Mouse (Mus musculus) midbrain, embryonic 16.5 days (tissue): Measurements from ENCODE around the gene Opa3. TPM values are rescaled to one million over a fixed set of nuclear protein-coding genes. Genes with fewer than 3 reads are reported as not detected.

Experiments
- ATAC-seq: fragments of 200-750 bp; cut with Nextera tagmentation; 2 replicates; pipeline ENCODE4 v1.8.0; 2017; ENCODE audit warnings: moderate TSS enrichment
- H3K27ac ChIP-seq: fragments of 300-500 bp; sonication (generic); 2 replicates; pipeline ENCODE4 v1.5.1; 2014; ENCODE audit warnings: mild to moderate bottlenecking, low read length, mixed read lengths
- H3K27me3 ChIP-seq: fragments of 300-500 bp; sonication (generic); 2 replicates; pipeline ENCODE4 v1.6.1; 2014; ENCODE audit warnings: low read depth, low read length, mixed read lengths; ENCODE audit not compliant: control insufficient read depth, insufficient read depth
- H3K36me3 ChIP-seq: fragments of 300-500 bp; sonication (generic); 2 replicates; pipeline ENCODE4 v1.6.1; 2014; ENCODE audit warnings: mild to moderate bottlenecking, low read length, moderate library complexity, mixed read lengths; ENCODE audit not compliant: control insufficient read depth, insufficient read depth
- H3K4me1 ChIP-seq: fragments of 300-500 bp; sonication (generic); 2 replicates; pipeline ENCODE4 v1.6.1; 2014; ENCODE audit warnings: mild to moderate bottlenecking, low read length, mixed read lengths; ENCODE audit not compliant: control insufficient read depth, insufficient read depth
- H3K4me2 ChIP-seq: fragments of 300-500 bp; sonication (generic); 2 replicates; pipeline ENCODE4 v1.6.1; 2014; ENCODE audit warnings: mild to moderate bottlenecking, low read length, mixed read lengths
- H3K4me3 ChIP-seq: fragments of 300-500 bp; sonication (generic); 2 replicates; pipeline ENCODE4 v1.5.1; 2014; ENCODE audit warnings: low read depth, mild to moderate bottlenecking, low read length, moderate library complexity, mixed read lengths
- H3K9ac ChIP-seq: fragments of 300-500 bp; sonication (generic); 2 replicates; pipeline ENCODE4 v1.6.1; 2014; ENCODE audit warnings: low read depth, low read length, mixed read lengths
- H3K9me3 ChIP-seq: fragments of 300-500 bp; sonication (generic); replicated peaks from 2 replicates; pipeline ENCODE4 v1.6.1; 2014; ENCODE audit warnings: mild to moderate bottlenecking, low read length, mixed read lengths; ENCODE audit not compliant: control insufficient read depth, poor library complexity, severe bottlenecking
- WGBS: fragments of 180-500 bp; shearing (Covaris S2); extraction: QIAGEN DNeasy Blood & Tissue Kit; methylation state at CpG from one replicate; pipeline ENCODE4 v1.1.7; 2014; 5-methylcytosine and 5-hydroxymethylcytosine counted together
- microRNA counts: library from miRNA; unstranded; fragments of <30 nt; microRNA quantifications from one replicate; lab custom pipeline; 2016
- microRNA-seq: library from miRNA; unstranded; fragments of <30 nt; microRNA quantifications from one replicate; pipeline ENCODE4, GENCODE M21; 2017
- polyA plus RNA-seq: library from polyadenylated mRNA; unstranded; fragments of >200 nt; fragmentation: Nextera tagmentation; extraction: Ambion mirVana; gene quantifications from 2 replicates; pipeline ENCODE4 v1.2.1, GENCODE M21; 2015

The Opa3 gene
- polyA plus RNA-seq, 1 experiment from 2014 or later = 36.5 TPM

- H3K4me1 ChIP-seq = peaks cover 26% of the 10 kb centered on the region
- ATAC-seq = no peak
Measured at GRCm38 (mm10) chr7:19302264-19303045, 74.3 kb downstream of the Opa3 start.

GRCm38 (mm10) chr7:19303046-19303305 lies 74.8 kb downstream of the Opa3 start:
- Histone ChIP-seq H3K27me3 (peaks cover 36% of the 10 kb centered on the region), H3K4me2 (no peak overlapping the region), H3K4me1 (peaks cover 30% of the 10 kb centered on the region), H3K36me3 (no peaks in the 10 kb centered on the region), H3K9me3 (no peaks in the 10 kb centered on the region), H3K27ac (no peak overlapping the region), H3K4me3 (no peak overlapping the region), H3K9ac (no peak overlapping the region)
- ATAC-seq = no peak
- WGBS = 70% methylated on average over 12 of the region's 12 CpGs

More at GRCm38 (mm10) chr7:19302264-19303045, 74.3 kb downstream of the Opa3 start:
- Histone ChIP-seq H3K27ac (no peak overlapping the region), H3K4me3 (peak overlapping the region; percentile 37), H3K4me2 (peak overlapping the region; percentile 56), H3K36me3 (no peaks in the 10 kb centered on the region), H3K9ac (peak overlapping the region; percentile 52; the same call in 1 of the 2 replicates), H3K9me3 (no peaks in the 10 kb centered on the region), H3K27me3 (peaks cover 36% of the 10 kb centered on the region)
- WGBS = 49% methylated on average over 13 of the region's 13 CpGs

- ATAC-seq = no peak
- Histone ChIP-seq H3K4me3 (0 out of 2 replicates have a peak overlapping the region, but pooled peaks have one; percentile 3), H3K4me2 (peak overlapping the region; percentile 7; the same call in 1 of the 2 replicates), H3K9ac (no peak overlapping the region), H3K27ac (no peak overlapping the region), H3K36me3 (no peaks in the 10 kb centered on the region), H3K9me3 (no peaks in the 10 kb centered on the region), H3K4me1 (peaks cover 32% of the 10 kb centered on the region), H3K27me3 (peaks cover 36% of the 10 kb centered on the region)
- 0% methylated on average over 16 of the region's 16 CpGs for WGBS
Measured at GRCm38 (mm10) chr7:19303770-19304169, 75.6 kb downstream of the Opa3 start.

- peak overlapping the region; percentile 52 for H3K9ac ChIP-seq
Measured at GRCm38 (mm10) chr7:19304501-19305412, 76.6 kb downstream of the Opa3 start.

GRCm38 (mm10) chr7:19305413-19305735 lies 77.2 kb downstream of the Opa3 start:
- no peak overlapping the region; the same call in 1 of the 2 replicates for H3K9ac ChIP-seq
- H3K36me3 ChIP-seq = no peaks in the 10 kb centered on the region
- 8% methylated on average over 6 of the region's 6 CpGs for WGBS
- H3K4me1 ChIP-seq = peaks cover 41% of the 10 kb centered on the region
- ATAC-seq = no peak
- H3K4me3 ChIP-seq = no peak overlapping the region
- H3K9me3 ChIP-seq = no peaks in the 10 kb centered on the region
- H3K27ac ChIP-seq = no peak overlapping the region
- peaks cover 36% of the 10 kb centered on the region for H3K27me3 ChIP-seq
- H3K4me2 ChIP-seq = no peak overlapping the region

More at GRCm38 (mm10) chr7:19304501-19305412, 76.6 kb downstream of the Opa3 start:
- Histone ChIP-seq H3K27ac (no peak overlapping the region), H3K4me2 (peak overlapping the region; percentile 50), H3K4me3 (peak overlapping the region; percentile 28), H3K4me1 (peaks cover 42% of the 10 kb centered on the region), H3K9me3 (no peaks in the 10 kb centered on the region), H3K27me3 (peaks cover 36% of the 10 kb centered on the region), H3K36me3 (no peaks in the 10 kb centered on the region)
- WGBS = 1% methylated on average over 48 of the region's 48 CpGs
- ATAC-seq = no peak

MicroRNAs within 50 kb of the gene (microRNA counts, 519-probe panel; counts per million panel counts)
- microRNA mmu-miR-330 (lab: Ali Mortazavi, UCI) = 1,709 counts per million, percentile 33 among the panel's probes with 10 or more counts

Small RNA genes lying within 50 kb of the gene (microRNA-seq; reads per million reads assigned to microRNA genes)
- gene Mir330 = 671 reads per million, percentile 75 among the genes with 10 or more reads in this experiment

Other genes with a start within 250 kb of the Opa3 start
- gene Nanos2, start 240.9 kb upstream of the Opa3 start, polyA plus RNA-seq = 0.52 and 0.79 TPM in 2 replicates
- gene Mypop, start 237.1 kb upstream of the Opa3 start, polyA plus RNA-seq = 3.9 and 5.1 TPM in 2 replicates
- gene Irf2bp1, start 224.3 kb upstream of the Opa3 start, polyA plus RNA-seq = 26.0 and 26.7 TPM in 2 replicates
- not detected in 2 replicates for gene Foxa3, start 204.8 kb upstream of the Opa3 start, polyA plus RNA-seq
- gene Sympk, start 204.0 kb upstream of the Opa3 start, polyA plus RNA-seq = 25.6 and 28.7 TPM in 2 replicates
- 0.14 and 0.28 TPM in 2 replicates for gene Rsph6a, start 173.6 kb upstream of the Opa3 start, polyA plus RNA-seq
- gene Dmwd, start 152.1 kb upstream of the Opa3 start, polyA plus RNA-seq = 28.4 and 28.7 TPM in 2 replicates
- 6.9 and 8.1 TPM in 2 replicates for gene Dmpk, start 144.5 kb upstream of the Opa3 start, polyA plus RNA-seq
- 1.5 and 1.6 TPM in 2 replicates for gene Six5, start 133.7 kb upstream of the Opa3 start, polyA plus RNA-seq
- 8.2 and 9.5 TPM in 2 replicates for gene Gm4969, start 110.0 kb upstream of the Opa3 start, polyA plus RNA-seq
- gene Fbxo46, start 108.5 kb upstream of the Opa3 start, polyA plus RNA-seq = 18.2 and 21.1 TPM in 2 replicates
- 24.9 and 28.8 TPM in 2 replicates for gene Qpctl, start 79.0 kb upstream of the Opa3 start, polyA plus RNA-seq
- gene Snrpd2, start 78.6 kb upstream of the Opa3 start, polyA plus RNA-seq = 105 TPM in 2 replicates
- 4.0 and 4.8 TPM in 2 replicates for gene Gipr, start 62.2 kb upstream of the Opa3 start, polyA plus RNA-seq
- gene Eml2, start 51.9 kb upstream of the Opa3 start, polyA plus RNA-seq = 10.6 TPM in 2 replicates
- 3.4 and 4.5 TPM in 2 replicates for gene Gpr4, start 15.8 kb upstream of the Opa3 start, polyA plus RNA-seq
- 35.5 and 40.9 TPM in 2 replicates for gene Vasp, start 43.5 kb downstream of the Opa3 start, polyA plus RNA-seq
- 1.5 and 1.6 TPM in 2 replicates for gene Ppm1n, start 51.7 kb downstream of the Opa3 start, polyA plus RNA-seq
- 111 and 114 TPM in 2 replicates for gene Rtn2, start 54.3 kb downstream of the Opa3 start, polyA plus RNA-seq
- gene Fosb, start 81.7 kb downstream of the Opa3 start, polyA plus RNA-seq = 0.06 TPM in 2 replicates
- gene Ercc1, start 116.4 kb downstream of the Opa3 start, polyA plus RNA-seq = 80.1 and 82.4 TPM in 2 replicates
- gene Cd3eap, start 131.1 kb downstream of the Opa3 start, polyA plus RNA-seq = 24.1 and 24.6 TPM in 2 replicates
- 2.0 and 2.8 TPM in 2 replicates for gene Ppp1r13l, start 131.4 kb downstream of the Opa3 start, polyA plus RNA-seq
- 28.0 and 29.5 TPM in 2 replicates for gene Ercc2, start 153.7 kb downstream of the Opa3 start, polyA plus RNA-seq
- gene Klc3, start 175.8 kb downstream of the Opa3 start, polyA plus RNA-seq = 1.4 and 1.7 TPM in 2 replicates
- gene Ckm, start 176.4 kb downstream of the Opa3 start, polyA plus RNA-seq = 0.25 and 0.35 TPM in 2 replicates
- 14.8 and 16.2 TPM in 2 replicates for gene Mark4, start 230.5 kb downstream of the Opa3 start, polyA plus RNA-seq
- 0.12 and 0.45 TPM in 2 replicates for gene Exoc3l2, start 235.0 kb downstream of the Opa3 start, polyA plus RNA-seq